Mouse (Mus musculus) embryonic facial prominence, embryonic 11.5 days (tissue): Measurements from ENCODE around the gene Cep128. TPM values are rescaled to one million over a fixed set of nuclear protein-coding genes. Genes with fewer than 3 reads are reported as not detected.

Experiments
- ATAC-seq: fragments of 200-750 bp; cut with Nextera tagmentation; replicated peaks from 2 replicates; pipeline ENCODE4 v1.8.0; 2017; ENCODE audit warnings: low read depth; ENCODE audit not compliant: insufficient number of reproducible peaks, low FRiP score, low TSS enrichment
- DNase-seq: peaks from one replicate; pipeline ENCODE4 v3.0.0-alpha.2; 2015; ENCODE audit warnings: low spot score
- H3K27ac ChIP-seq: fragments of 300-500 bp; sonication (generic); replicated peaks from 2 replicates; pipeline ENCODE4 v1.5.1; 2014; ENCODE audit warnings: mild to moderate bottlenecking, low read depth, low read length, control low read depth
- H3K27me3 ChIP-seq: fragments of 300-500 bp; sonication (generic); 2 replicates; pipeline ENCODE4 v1.6.1; 2014; ENCODE audit warnings: mild to moderate bottlenecking, low read length, moderate library complexity, mixed read lengths; ENCODE audit not compliant: control insufficient read depth, insufficient read depth
- H3K36me3 ChIP-seq: fragments of 300-500 bp; sonication (generic); replicated peaks from 2 replicates; pipeline ENCODE4 v1.6.1; 2014; ENCODE audit warnings: low read depth, mild to moderate bottlenecking, low read length, moderate library complexity, mixed read lengths; ENCODE audit not compliant: control insufficient read depth, insufficient read depth
- H3K4me1 ChIP-seq: fragments of 300-500 bp; sonication (generic); 2 replicates; pipeline ENCODE4 v1.6.1; 2014; ENCODE audit warnings: low read length, mixed read lengths; ENCODE audit not compliant: control insufficient read depth, insufficient read depth
- H3K4me2 ChIP-seq: fragments of 300-500 bp; sonication (generic); 2 replicates; pipeline ENCODE4 v1.6.1; 2014; ENCODE audit warnings: low read depth, mild to moderate bottlenecking, control low read depth, low read length, moderate library complexity
- H3K4me3 ChIP-seq: fragments of 300-500 bp; sonication (generic); 2 replicates; pipeline ENCODE4 v1.5.1; 2014; ENCODE audit warnings: low read depth, low read length, control low read depth
- H3K9ac ChIP-seq: fragments of 300-500 bp; sonication (generic); replicated peaks from 2 replicates; pipeline ENCODE4 v1.6.1; 2014; ENCODE audit warnings: mild to moderate bottlenecking, control low read depth, low read length
- H3K9me3 ChIP-seq: fragments of 300-500 bp; sonication (generic); replicated peaks from 2 replicates; pipeline ENCODE4 v1.6.1; 2016; ENCODE audit warnings: mild to moderate bottlenecking, low read length, inconsistent platforms, mixed read lengths; ENCODE audit not compliant: control insufficient read depth
- WGBS: fragments of 180-500 bp; shearing (Covaris S2); extraction: QIAGEN DNeasy Blood & Tissue Kit; methylation state at CpG from one replicate; pipeline ENCODE4 v1.1.7; 2014; 5-methylcytosine and 5-hydroxymethylcytosine counted together
- polyA plus RNA-seq: library from polyadenylated mRNA; unstranded; fragments of >200 nt; fragmentation: Nextera tagmentation; extraction: Ambion mirVana; gene quantifications from 2 replicates; pipeline ENCODE4 v1.2.1, GENCODE M21; 2014

The Cep128 gene
- polyA plus RNA-seq, 1 experiment from 2014 or later, result 10.8 TPM

GRCm38 (mm10) chr12:91412461-91413182 is 28.4 kb upstream of the Cep128 start:
- peak; percentile 11 for DNase-seq

DNA sequence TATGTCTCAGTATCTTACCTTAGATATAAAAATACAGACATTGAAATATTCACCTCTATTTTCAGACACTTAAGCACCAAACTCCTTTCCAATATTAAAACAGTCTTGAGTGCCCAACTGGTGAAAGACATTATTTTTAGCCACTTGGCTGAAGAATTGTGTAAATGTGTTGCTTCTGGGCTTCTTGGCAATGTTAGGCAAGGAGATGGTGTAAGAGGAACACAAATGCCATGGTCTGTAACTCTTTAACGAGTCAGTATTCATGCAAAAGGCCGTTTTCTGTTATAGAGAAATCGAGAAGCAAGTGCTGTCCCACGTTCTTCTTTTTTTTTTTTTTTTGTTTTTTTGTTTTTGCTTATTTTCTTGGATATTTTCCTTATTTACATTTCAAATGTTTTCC is 26.1 kb upstream of the Cep128 start:
- DNase-seq (no peak), ATAC-seq (no peak)
- 92% methylated on average over 4 of the region's 4 CpGs for WGBS
- H3K4me2 ChIP-seq, result no peak overlapping the region
- H3K27me3 ChIP-seq, result no peaks in the 10 kb centered on the region
- H3K4me1 ChIP-seq, result no peaks in the 10 kb centered on the region
- H3K9ac ChIP-seq, result no peak overlapping the region
- no peak overlapping the region for H3K27ac ChIP-seq
- H3K36me3 ChIP-seq, result no peaks in the 10 kb centered on the region
- no peak overlapping the region for H3K4me3 ChIP-seq
- no peaks in the 10 kb centered on the region for H3K9me3 ChIP-seq

More at GRCm38 (mm10) chr12:91412461-91413182, 28.4 kb upstream of the Cep128 start:
- Histone ChIP-seq H3K27me3 (no peaks in the 10 kb centered on the region), H3K27ac (no peak overlapping the region), H3K4me1 (no peaks in the 10 kb centered on the region), H3K4me3 (no peak overlapping the region), H3K9ac (no peak overlapping the region), H3K4me2 (no peak overlapping the region), H3K36me3 (no peaks in the 10 kb centered on the region), H3K9me3 (no peaks in the 10 kb centered on the region)
- 59% methylated on average over 7 of the region's 7 CpGs for WGBS
- ATAC-seq, result no peak

DNA sequence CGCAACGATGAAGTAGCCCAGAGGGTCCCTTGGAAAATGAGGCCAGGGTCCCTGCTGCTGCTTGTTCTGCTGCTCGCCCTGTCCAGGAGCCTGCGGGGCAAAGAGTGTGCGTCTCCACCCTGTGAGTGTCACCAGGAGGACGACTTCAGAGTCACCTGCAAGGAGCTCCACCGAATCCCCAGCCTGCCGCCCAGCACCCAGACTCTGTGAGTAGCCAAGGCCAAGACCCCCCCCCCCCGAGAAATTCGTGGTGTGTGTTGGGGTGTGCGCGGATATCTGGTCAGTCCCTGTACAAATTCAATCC is 16.8 kb upstream of the Cep128 start:
- H3K27me3 ChIP-seq, result no peaks in the 10 kb centered on the region
- WGBS, result 5% methylated on average over 12 of the region's 12 CpGs
- peak overlapping the region; percentile 81 for H3K4me2 ChIP-seq
- peak overlapping the region; percentile 45 for H3K4me3 ChIP-seq
- DNase-seq, result no peak
- H3K9me3 ChIP-seq, result no peaks in the 10 kb centered on the region
- H3K4me1 ChIP-seq, result no peaks in the 10 kb centered on the region
- H3K9ac ChIP-seq, result peak overlapping the region; percentile 4; the same call in 1 of the 2 replicates
- no peaks in the 10 kb centered on the region for H3K36me3 ChIP-seq
- H3K27ac ChIP-seq, result no peak overlapping the region
- ATAC-seq, result no peak; the same call in 1 of the 2 replicates

GRCm38 (mm10) chr12:91400232-91401048 is 16.2 kb upstream of the Cep128 start:
- ATAC-seq (peak; percentile 91), DNase-seq (peak; percentile 87)
- Histone ChIP-seq H3K27ac (no peak overlapping the region), H3K4me1 (no peaks in the 10 kb centered on the region), H3K4me3 (peak overlapping the region; percentile 45), H3K9me3 (no peaks in the 10 kb centered on the region), H3K27me3 (no peaks in the 10 kb centered on the region), H3K4me2 (peak overlapping the region; percentile 81), H3K9ac (peak overlapping the region; percentile 43), H3K36me3 (no peaks in the 10 kb centered on the region)
- under 1% methylated on average over 38 of the region's 38 CpGs for WGBS

DNA sequence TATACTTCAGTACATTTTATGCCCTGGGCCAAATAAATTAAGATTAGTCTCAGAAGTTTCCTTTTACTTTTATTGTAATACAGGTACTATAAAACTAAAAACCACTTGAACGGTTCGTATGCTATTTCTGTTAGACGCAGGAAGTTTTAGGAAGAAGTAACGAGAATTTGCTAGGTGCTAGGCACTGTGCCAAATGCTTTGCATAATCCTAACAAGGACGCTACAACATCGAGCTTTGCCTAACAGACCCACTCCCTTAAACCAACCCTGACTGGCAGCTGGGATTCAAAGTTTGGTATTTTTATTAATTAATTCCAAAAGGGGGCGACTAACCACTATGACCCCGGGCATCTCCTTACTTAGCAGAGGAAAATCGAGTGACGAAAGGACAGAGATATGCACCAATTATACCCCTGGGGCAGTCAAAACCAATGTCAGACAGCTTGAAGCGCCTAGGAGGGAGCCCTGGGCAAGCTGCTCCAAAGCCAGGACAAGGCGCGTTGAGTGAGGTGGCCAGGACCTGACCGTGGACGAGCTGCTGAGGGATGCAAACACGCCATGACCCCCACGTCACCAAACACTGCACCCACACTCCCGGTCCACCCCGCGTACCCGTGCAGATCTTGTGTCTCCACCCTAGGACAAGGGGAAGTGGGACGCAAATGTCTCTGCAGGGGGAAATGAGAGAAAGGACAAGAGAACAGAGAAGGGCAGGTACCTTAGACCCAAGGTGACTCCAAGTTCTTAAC is 519 bp downstream of the Cep128 start:
- no peaks in the 10 kb centered on the region for H3K9me3 ChIP-seq
- peak overlapping the region; percentile 59 for H3K4me3 ChIP-seq
- no peaks in the 10 kb centered on the region for H3K4me1 ChIP-seq
- peak; percentile 50 for ATAC-seq
- WGBS, result 9% methylated on average over 22 of the region's 22 CpGs
- H3K4me2 ChIP-seq, result peak overlapping the region; percentile 84
- H3K36me3 ChIP-seq, result no peaks in the 10 kb centered on the region
- no peaks in the 10 kb centered on the region for H3K27me3 ChIP-seq
- H3K9ac ChIP-seq, result peak overlapping the region; percentile 61
- H3K27ac ChIP-seq, result no peak overlapping the region
- peak; percentile 25 for DNase-seq

- Histone ChIP-seq H3K4me1 (no peaks in the 10 kb centered on the region), H3K27me3 (no peaks in the 10 kb centered on the region), H3K9me3 (no peaks in the 10 kb centered on the region), H3K4me3 (no peak overlapping the region), H3K36me3 (no peaks in the 10 kb centered on the region), H3K27ac (no peak overlapping the region), H3K4me2 (no peak overlapping the region), H3K9ac (no peak overlapping the region)
- DNase-seq (no peak), ATAC-seq (no peak)
- WGBS, result 93% methylated on average over 3 of the region's 3 CpGs
Observed at GRCm38 (mm10) chr12:91369173-91369572, 15.0 kb downstream of the Cep128 start.

DNA sequence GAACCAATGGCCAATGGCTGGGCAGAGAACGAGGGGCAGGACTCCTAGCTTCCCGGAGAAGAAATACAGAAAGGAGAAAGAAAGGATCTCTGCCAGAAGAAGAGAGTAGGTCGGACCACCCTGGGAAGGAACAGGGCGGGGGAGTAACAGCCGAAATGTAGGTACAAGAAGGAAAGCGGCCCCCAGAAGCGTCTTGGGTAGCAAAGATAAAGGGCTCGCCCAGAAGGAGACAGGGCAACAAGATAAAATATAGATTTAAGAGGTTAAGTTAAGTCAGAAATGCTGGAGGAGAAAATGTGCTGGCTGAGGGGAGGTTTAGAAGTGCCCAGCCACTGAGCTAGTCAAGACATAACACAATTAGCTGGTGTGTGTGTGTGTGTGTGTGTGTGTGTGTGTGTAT is 30.4 kb downstream of the Cep128 start:
- H3K27ac ChIP-seq, result no peak overlapping the region
- DNase-seq, result no peak
- no peak overlapping the region for H3K9ac ChIP-seq
- no peak overlapping the region for H3K4me3 ChIP-seq
- H3K36me3 ChIP-seq, result no peaks in the 10 kb centered on the region
- no peak for ATAC-seq
- H3K9me3 ChIP-seq, result no peaks in the 10 kb centered on the region
- WGBS, result 89% methylated on average over 8 of the region's 8 CpGs
- H3K27me3 ChIP-seq, result no peaks in the 10 kb centered on the region
- H3K4me2 ChIP-seq, result no peak overlapping the region
- H3K4me1 ChIP-seq, result no peaks in the 10 kb centered on the region
